Mouse (Mus musculus) midbrain, embryonic 11.5 days (tissue): ENCODE measurements around the gene Napepld. TPM values are rescaled to one million over a fixed set of nuclear protein-coding genes. Genes with fewer than 3 reads are reported as not detected.
"Not testable (repeated sequence)": the region's sequence is repeated elsewhere in the genome, so short reads cannot be mapped to it uniquely, and the experiment has no call there.

Experiments
- ATAC-seq: fragments of 200-750 bp; cut with Nextera tagmentation; 2 replicates; pipeline ENCODE4 v1.8.0; 2017; ENCODE audit warnings: moderate TSS enrichment, moderate library complexity; ENCODE audit not compliant: low FRiP score
- DNase-seq: peaks from one replicate; pipeline ENCODE4 v3.0.0; 2015; ENCODE audit warnings: low spot score; ENCODE audit errors: missing footprints
- H3K27ac ChIP-seq: fragments of 300-500 bp; sonication (generic); 2 replicates; pipeline ENCODE4 v1.5.1; 2014; ENCODE audit warnings: low read depth, low read length
- H3K27me3 ChIP-seq: fragments of 300-500 bp; sonication (generic); 2 replicates; pipeline ENCODE4 v1.6.1; 2014; ENCODE audit warnings: mild to moderate bottlenecking, low read length, moderate library complexity, mixed read lengths; ENCODE audit not compliant: control insufficient read depth, insufficient read depth
- H3K36me3 ChIP-seq: fragments of 300-500 bp; sonication (generic); 2 replicates; pipeline ENCODE4 v1.6.1; 2014; ENCODE audit warnings: mild to moderate bottlenecking, low read length, moderate library complexity, mixed read lengths; ENCODE audit not compliant: control insufficient read depth, insufficient read depth
- H3K4me1 ChIP-seq: fragments of 300-500 bp; sonication (generic); 2 replicates; pipeline ENCODE4 v1.6.1; 2014; ENCODE audit warnings: low read length; ENCODE audit not compliant: control insufficient read depth, insufficient read depth
- H3K4me2 ChIP-seq: fragments of 300-500 bp; sonication (generic); 2 replicates; pipeline ENCODE4 v1.6.1; 2014; ENCODE audit warnings: mild to moderate bottlenecking, moderate library complexity
- H3K4me3 ChIP-seq: fragments of 300-500 bp; sonication (generic); 2 replicates; pipeline ENCODE4 v1.5.1; 2014; ENCODE audit warnings: low read depth, low read length
- H3K9ac ChIP-seq: fragments of 300-500 bp; sonication (generic); 2 replicates; pipeline ENCODE4 v1.6.1; 2014; ENCODE audit warnings: low read length
- H3K9me3 ChIP-seq: fragments of 300-500 bp; sonication (generic); 2 replicates; pipeline ENCODE4 v1.6.1; 2016; ENCODE audit warnings: low read length; ENCODE audit not compliant: control insufficient read depth
- WGBS: fragments of 180-500 bp; shearing (Covaris S2); extraction: QIAGEN DNeasy Blood & Tissue Kit; methylation state at CpG from one replicate; pipeline ENCODE4 v1.1.7; 2014; 5-methylcytosine and 5-hydroxymethylcytosine counted together
- polyA plus RNA-seq: library from polyadenylated mRNA; unstranded; fragments of >200 nt; fragmentation: Nextera tagmentation; extraction: Ambion mirVana; gene quantifications from 2 replicates; pipeline ENCODE4 v1.2.1, GENCODE M21; 2014

Napepld gene
- polyA plus RNA-seq, 1 experiment from 2014 or later, result 17.0 TPM

- H3K4me3 ChIP-seq, result peak overlapping the region; percentile 86
- H3K27ac ChIP-seq, result peak overlapping the region; percentile 44; the same call in 1 of the 2 replicates
- peak overlapping the region; percentile 55 for H3K9ac ChIP-seq
- H3K4me2 ChIP-seq, result peak overlapping the region; percentile 80
- H3K4me1 ChIP-seq, result peaks cover 12% of the 10 kb centered on the region
- DNase-seq (no peak), ATAC-seq (peak; percentile 12; the same call in 1 of the 2 replicates)
- peaks cover 6% of the 10 kb centered on the region; the same call in 1 of the 2 replicates for H3K36me3 ChIP-seq
- 10% methylated on average over 14 of the region's 14 CpGs for WGBS
- no peaks in the 10 kb centered on the region for H3K27me3 ChIP-seq
- no peaks in the 10 kb centered on the region for H3K9me3 ChIP-seq
Measured at GRCm38 (mm10) chr5:21644891-21645438, 56.2 kb downstream of the Napepld start.

GRCm38 (mm10) chr5:21643606-21644005 is 57.6 kb downstream of the Napepld start:
- Histone ChIP-seq H3K36me3 (peaks cover 3% of the 10 kb centered on the region; the same call in 1 of the 2 replicates), H3K27me3 (no peaks in the 10 kb centered on the region), H3K4me1 (peaks cover 12% of the 10 kb centered on the region), H3K9me3 (no peaks in the 10 kb centered on the region), H3K27ac (no peak overlapping the region), H3K9ac (no peak overlapping the region), H3K4me2 (no peak overlapping the region), H3K4me3 (no peak overlapping the region)
- ATAC-seq, result no peak
- DNase-seq, result peak; percentile 54
- 50% methylated on average over 1 of the region's 1 CpGs for WGBS

- no peaks in the 10 kb centered on the region for H3K36me3 ChIP-seq
- H3K4me3 ChIP-seq, result no peak overlapping the region
- ATAC-seq, result no peak
- H3K9ac ChIP-seq, result no peak overlapping the region
- no peak overlapping the region for H3K4me2 ChIP-seq
- WGBS, result 0% methylated on average over 1 of the region's 1 CpGs
- no peaks in the 10 kb centered on the region for H3K27me3 ChIP-seq
- peak; percentile 92 for DNase-seq
- 0 out of 2 replicates have a peak, but pooled peaks cover 2% of the 10 kb centered on the region for H3K4me1 ChIP-seq
- H3K9me3 ChIP-seq, result no peaks in the 10 kb centered on the region
- H3K27ac ChIP-seq, result no peak overlapping the region
Measured at GRCm38 (mm10) chr5:21640961-21641360, 60.2 kb downstream of the Napepld start.

- Histone ChIP-seq H3K27ac (no peak overlapping the region), H3K27me3 (no peaks in the 10 kb centered on the region), H3K9ac (no peak overlapping the region), H3K4me1 (no peaks in the 10 kb centered on the region), H3K4me3 (no peak overlapping the region), H3K36me3 (no peaks in the 10 kb centered on the region), H3K9me3 (no peaks in the 10 kb centered on the region; the same call in 1 of the 2 replicates), H3K4me2 (no peak overlapping the region)
- ATAC-seq (no peak), DNase-seq (peak; percentile 72)
Measured at GRCm38 (mm10) chr5:21625916-21626315, 75.3 kb downstream of the Napepld start.

- Histone ChIP-seq H3K4me3 (no peak overlapping the region), H3K9ac (no peak overlapping the region), H3K27ac (no peak overlapping the region), H3K36me3 (no peaks in the 10 kb centered on the region), H3K4me2 (no peak overlapping the region), H3K9me3 (no peaks in the 10 kb centered on the region), H3K4me1 (no peaks in the 10 kb centered on the region), H3K27me3 (no peaks in the 10 kb centered on the region)
- ATAC-seq (no peak), DNase-seq (no peak)
- 83% methylated on average over 3 of the region's 3 CpGs for WGBS
Measured at GRCm38 (mm10) chr5:21616450-21617009, 84.7 kb downstream of the Napepld start.

- not testable (repeated sequence) for H3K9ac ChIP-seq, H3K4me3 ChIP-seq, H3K27me3 ChIP-seq, H3K36me3 ChIP-seq, H3K9me3 ChIP-seq, H3K4me2 ChIP-seq, H3K27ac ChIP-seq, DNase-seq, ATAC-seq, H3K4me1 ChIP-seq
- WGBS, result 97% methylated on average over 11 of the region's 11 CpGs
Measured at GRCm38 (mm10) chr5:21614299-21614698, 86.9 kb downstream of the Napepld start.

Other genes starting within 250 kb of the Napepld start
- 14.0 and 17.0 TPM in 2 replicates for gene Lrrc17, start 157.8 kb downstream of the Napepld start, polyA plus RNA-seq
- 0.08 and 0.30 TPM in 2 replicates for gene Fbxl13, start 55.8 kb downstream of the Napepld start, polyA plus RNA-seq
- 93.1 and 98.3 TPM in 2 replicates for gene Armc10, start 55.6 kb downstream of the Napepld start, polyA plus RNA-seq
- 106 and 115 TPM in 2 replicates for gene Pmpcb, start 35.7 kb upstream of the Napepld start, polyA plus RNA-seq
- gene Dnajc2, start 83.9 kb upstream of the Napepld start, polyA plus RNA-seq, result 103 and 109 TPM in 2 replicates
- gene Psmc2, start 83.9 kb upstream of the Napepld start, polyA plus RNA-seq, result 253 and 272 TPM in 2 replicates
- gene Slc26a5, start 164.2 kb upstream of the Napepld start, polyA plus RNA-seq, result 0.07 and 0.18 TPM in 2 replicates